Mouse (Mus musculus) MEL (cell line): Measurements from ENCODE around the gene Rabgap1l.

Experiments
- CTCF ChIP-seq, 3 experiments: IDR thresholded peaks in 2 of 3; conservative IDR thresholded peaks in 1 of 3; 2 replicates each; pipeline ENCODE4 v1.5.1; 2011 to 2012; ENCODE audit warnings: low read length in 3 of 3, low read depth in 2 of 3, mild to moderate bottlenecking in 2 of 3, improper control_type of control experiment in 1 of 3, inconsistent platforms in 1 of 3, mixed read lengths in 1 of 3, moderate library complexity in 1 of 3; ENCODE audit not compliant: control insufficient read depth in 1 of 3, insufficient read depth in 1 of 3, poor library complexity in 1 of 3, severe bottlenecking in 1 of 3
- EP300 ChIP-seq, 2 experiments: IDR thresholded peaks; 2 replicates each; pipeline ENCODE4 v1.6.1; 2011; ENCODE audit warnings: improper control_type of control experiment in 2 of 2, low read length in 2 of 2, low read depth in 1 of 2, mild to moderate bottlenecking in 1 of 2
- HCFC1 ChIP-seq: IDR thresholded peaks from 2 replicates; pipeline ENCODE4 v1.6.1; 2012; ENCODE audit warnings: low read depth, mild to moderate bottlenecking, inconsistent platforms, low read length, improper control_type of control experiment, moderate library complexity
- MEF2A ChIP-seq: IDR thresholded peaks from 2 replicates; pipeline ENCODE4 v1.6.1; 2014; ENCODE audit warnings: low read depth, mild to moderate bottlenecking, inconsistent platforms, low read length, improper control_type of control experiment; ENCODE audit not compliant: poor library complexity, insufficient replicate concordance, severe bottlenecking; ENCODE audit errors: extremely low read depth
- POLR2A ChIP-seq, 2 experiments: IDR thresholded peaks; 2 replicates each; pipeline ENCODE4 v1.6.1; 2011 to 2012; ENCODE audit warnings: low read length in 2 of 2, mild to moderate bottlenecking in 2 of 2, control low read depth in 1 of 2, improper control_type of control experiment in 1 of 2, low read depth in 1 of 2, moderate library complexity in 1 of 2; ENCODE audit not compliant: control insufficient read depth in 1 of 2, insufficient read depth in 1 of 2, poor library complexity in 1 of 2
- POLR2AphosphoS2 ChIP-seq: IDR thresholded peaks from 2 replicates; pipeline ENCODE4 v1.6.1; 2011; ENCODE audit warnings: low read length, improper control_type of control experiment
- TCF12 ChIP-seq: IDR thresholded peaks from 2 replicates; pipeline ENCODE4 v1.6.1; 2014; ENCODE audit warnings: low read depth, mild to moderate bottlenecking, inconsistent platforms, low read length, improper control_type of control experiment, moderate library complexity
- USF1 ChIP-seq: IDR thresholded peaks from 2 replicates; pipeline ENCODE4 v1.6.1; 2014; ENCODE audit warnings: low read depth, mild to moderate bottlenecking, inconsistent platforms, low read length, improper control_type of control experiment, moderate library complexity

DNA sequence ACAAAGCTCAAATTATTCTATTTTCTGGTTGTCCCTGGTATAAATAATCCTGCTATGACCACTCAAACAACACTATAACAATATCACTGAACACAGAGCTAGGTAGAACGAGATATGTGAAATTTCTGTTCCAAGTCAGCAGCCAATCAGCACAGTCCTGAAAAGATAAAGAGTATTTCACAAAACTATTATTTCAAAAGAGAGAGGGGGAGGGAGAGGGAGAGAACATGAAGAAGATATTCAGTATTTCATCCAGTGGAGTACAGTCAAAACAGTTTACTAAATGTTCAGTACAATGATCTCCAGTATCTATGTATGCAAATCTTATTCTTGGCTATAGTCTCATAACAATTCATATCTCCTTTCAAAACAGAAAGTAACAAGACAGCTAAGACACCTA, 5.1 kb downstream of the Rabgap1l start:
- TF ChIP-seq HCFC1: no peak
- TF ChIP-seq TCF12: peak; percentile 24; the same call in 1 of the 2 replicates
- no peak for TF ChIP-seq CTCF (IDR thresholded peaks at IDR 0.05 in 2 of 3, conservative IDR thresholded peaks at IDR 0.05 in 1 of 3; ENCODE audit: control insufficient read depth in 1 of 3, insufficient read depth in 1 of 3, low read depth in 2 of 3, low read length in 3 of 3, poor library complexity in 1 of 3, severe bottlenecking in 1 of 3)
- no peak for TF ChIP-seq POLR2A (IDR thresholded peaks at IDR 0.05; ENCODE audit: control insufficient read depth in 1 of 2, insufficient read depth in 1 of 2, low read depth in 1 of 2, low read length in 2 of 2, poor library complexity in 1 of 2)
- no peak for TF ChIP-seq USF1
- no peak for TF ChIP-seq POLR2AphosphoS2
- no peak for TF ChIP-seq MEF2A
- TF ChIP-seq EP300 (IDR thresholded peaks at IDR 0.05; ENCODE audit: low read depth in 1 of 2, low read length in 2 of 2): peak in 1 of 2 experiments; percentile 60; a peak in 1 of 4 replicates
